Mouse (Mus musculus): ENCODE measurements at regions not wholly inside any gene's neighbourhood (a gene's known extent, or its start where the extent isn't known, plus 50 kb on each side); places are given as distances from the start of the nearest gene placed in this dataset.

DNA sequence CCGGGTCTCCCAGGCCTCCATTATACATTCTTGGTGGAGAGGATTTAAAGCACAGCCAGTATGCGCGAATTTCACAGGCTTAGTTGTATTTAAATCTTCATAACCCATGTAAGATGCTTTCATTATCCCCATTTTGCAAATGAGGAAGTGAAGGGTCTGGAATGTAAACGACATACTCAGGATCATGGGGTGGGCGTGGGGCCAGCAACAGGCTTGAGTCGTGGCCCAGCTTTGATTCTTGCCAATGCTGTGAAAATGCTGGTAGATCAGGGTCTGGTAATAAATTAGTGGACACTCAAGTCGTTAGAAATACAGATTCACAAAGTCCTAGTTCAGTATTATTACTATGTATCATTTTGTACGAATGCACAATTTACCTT is 367.2 kb upstream of the Smim15 start:
- Histone ChIP-seq H3K27ac (ENCODE audit: insufficient read depth, low read depth, low read length) (no peak overlapping the region), H3K4me1 (ENCODE audit: control insufficient read depth, insufficient read depth, low read length) (peaks cover 9% of the 10 kb centered on the region; the same call in 1 of the 2 replicates), H3K4me3 (ENCODE audit: insufficient read depth, low read depth, low read length) (no peak overlapping the region)
- TF ChIP-seq CTCF (IDR thresholded peaks at IDR 0.05; ENCODE audit: insufficient read depth, low read depth, low read length) (no peak), POLR2A (IDR thresholded peaks at IDR 0.05; ENCODE audit: insufficient read depth, low read depth, low read length) (no peak)
- WGBS: 67% methylated on average over 8 of the region's 8 CpGs

DNA sequence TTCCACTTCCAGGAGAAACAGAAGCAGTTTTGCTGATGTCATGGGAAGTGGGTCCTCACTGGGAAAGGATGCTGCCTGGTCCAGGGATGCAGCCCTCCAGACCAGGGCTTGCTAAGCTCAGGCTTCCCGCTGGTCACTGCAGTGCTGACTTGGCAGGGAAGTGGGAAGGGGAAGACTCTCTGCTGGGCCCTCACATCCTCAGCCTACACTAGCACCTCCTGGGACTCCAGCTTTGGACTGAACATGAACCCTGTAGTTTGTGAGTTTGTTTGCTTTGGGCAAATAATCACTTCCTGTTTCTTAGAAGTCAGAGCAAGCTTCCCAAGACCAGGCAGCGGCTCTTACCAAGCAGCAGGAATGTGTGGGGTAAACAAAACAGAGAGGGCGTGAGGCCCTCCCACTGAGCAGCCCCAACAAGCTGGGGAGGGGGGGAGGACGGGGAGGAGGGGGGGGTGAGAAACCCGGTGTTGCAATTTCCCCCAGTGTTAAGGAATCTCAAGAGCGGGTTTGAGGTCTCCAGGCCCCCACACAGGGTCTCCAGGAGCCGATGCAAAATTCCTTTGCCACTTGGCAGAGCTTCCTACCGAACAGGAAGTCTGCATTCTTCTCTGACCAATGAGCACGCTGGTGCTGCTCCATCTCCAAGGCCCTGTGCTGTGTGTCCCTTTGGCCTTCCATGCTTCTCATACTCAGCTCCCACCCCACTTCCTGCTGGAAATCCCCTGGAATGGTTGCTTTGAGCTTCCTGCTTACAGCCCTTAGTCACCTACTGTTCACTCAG is 367.7 kb upstream of the Smim15 start:
- Histone ChIP-seq H3K27ac (ENCODE audit: insufficient read depth, low read depth, low read length) (no peak overlapping the region), H3K4me1 (ENCODE audit: control insufficient read depth, insufficient read depth, low read length) (peaks cover 9% of the 10 kb centered on the region; the same call in 1 of the 2 replicates), H3K4me3 (ENCODE audit: insufficient read depth, low read depth, low read length) (no peak overlapping the region)
- WGBS: 38% methylated on average over 9 of the region's 9 CpGs
- TF ChIP-seq POLR2A (IDR thresholded peaks at IDR 0.05; ENCODE audit: insufficient read depth, low read depth, low read length) (no peak), CTCF (IDR thresholded peaks at IDR 0.05; ENCODE audit: insufficient read depth, low read depth, low read length) (no peak)

DNA sequence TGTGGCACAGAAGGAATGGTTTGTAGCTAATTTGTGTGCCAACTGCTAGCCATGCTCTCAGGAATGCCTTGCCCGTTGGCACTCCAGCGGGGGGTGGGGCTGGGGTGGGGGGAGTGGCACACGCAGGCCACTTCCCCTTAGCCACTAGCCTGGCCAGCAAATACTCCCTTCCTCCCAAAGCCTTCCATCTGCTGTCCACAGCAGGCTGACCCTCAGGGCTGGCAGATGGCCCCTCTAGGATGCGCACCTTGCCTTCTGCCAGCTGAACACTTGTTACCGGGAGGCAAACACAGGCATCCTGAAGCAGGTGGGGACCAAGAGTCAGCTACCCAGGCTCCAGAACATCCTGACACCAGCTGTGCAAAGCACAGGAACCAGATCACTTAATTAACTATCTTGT is 372.1 kb upstream of the Smim15 start:
- WGBS: 82% methylated on average over 5 of the region's 5 CpGs
- H3K4me3 ChIP-seq (ENCODE audit: insufficient read depth, low read depth, low read length): no peak overlapping the region
- H3K27ac ChIP-seq (ENCODE audit: insufficient read depth, low read depth, low read length): no peak overlapping the region
- H3K4me1 ChIP-seq (ENCODE audit: control insufficient read depth, insufficient read depth, low read length): peaks cover 9% of the 10 kb centered on the region; the same call in 1 of the 2 replicates
- TF ChIP-seq CTCF (IDR thresholded peaks at IDR 0.05; ENCODE audit: insufficient read depth, low read depth, low read length) (no peak), POLR2A (IDR thresholded peaks at IDR 0.05; ENCODE audit: insufficient read depth, low read depth, low read length) (no peak)

GRCm38 (mm10) chr13:107668509-107668908 is 375.7 kb upstream of the Smim15 start:
- H3K4me1 ChIP-seq (ENCODE audit: control insufficient read depth, insufficient read depth, low read length): no peaks in the 10 kb centered on the region
- 89% methylated on average over 4 of the region's 5 CpGs for WGBS
- no peak overlapping the region for H3K4me3 ChIP-seq (ENCODE audit: insufficient read depth, low read depth, low read length)
- TF ChIP-seq CTCF (IDR thresholded peaks at IDR 0.05; ENCODE audit: insufficient read depth, low read depth, low read length) (no peak), POLR2A (IDR thresholded peaks at IDR 0.05; ENCODE audit: insufficient read depth, low read depth, low read length) (no peak)
- no peak overlapping the region for H3K27ac ChIP-seq (ENCODE audit: insufficient read depth, low read depth, low read length)

- TF ChIP-seq POLR2A (IDR thresholded peaks at IDR 0.05; ENCODE audit: insufficient read depth, low read depth, low read length): no peak
- no peak for TF ChIP-seq CTCF (IDR thresholded peaks at IDR 0.05; ENCODE audit: insufficient read depth, low read depth, low read length)
- 86% methylated on average over 6 of the region's 6 CpGs for WGBS
Observed at GRCm38 (mm10) chr13:107665775-107666174, 378.5 kb upstream of the Smim15 start.

GRCm38 (mm10) chr13:107664197-107664596 is 380.0 kb upstream of the Smim15 start:
- whole genome bisulfite sequencing: 78% methylated on average over 8 of the region's 8 CpGs
- H3K4me1 ChIP-seq (ENCODE audit: control insufficient read depth, insufficient read depth, low read length): peaks cover 2% of the 10 kb centered on the region; the same call in 1 of the 2 replicates
- H3K27ac ChIP-seq (ENCODE audit: insufficient read depth, low read depth, low read length): no peak overlapping the region
- TF ChIP-seq CTCF (IDR thresholded peaks at IDR 0.05; ENCODE audit: insufficient read depth, low read depth, low read length) (no peak), POLR2A (IDR thresholded peaks at IDR 0.05; ENCODE audit: insufficient read depth, low read depth, low read length) (no peak)
- no peak overlapping the region for H3K4me3 ChIP-seq (ENCODE audit: insufficient read depth, low read depth, low read length)

More at GRCm38 (mm10) chr13:107665775-107666174, 378.5 kb upstream of the Smim15 start:
- peaks cover 2% of the 10 kb centered on the region; the same call in 1 of the 2 replicates for H3K4me1 ChIP-seq (ENCODE audit: control insufficient read depth, insufficient read depth, low read length)
- no peak overlapping the region for H3K4me3 ChIP-seq (ENCODE audit: insufficient read depth, low read depth, low read length)
- no peak overlapping the region for H3K27ac ChIP-seq (ENCODE audit: insufficient read depth, low read depth, low read length)

GRCm38 (mm10) chr13:107663745-107664144 is 380.5 kb upstream of the Smim15 start:
- peaks cover 2% of the 10 kb centered on the region; the same call in 1 of the 2 replicates for H3K4me1 ChIP-seq (ENCODE audit: control insufficient read depth, insufficient read depth, low read length)
- TF ChIP-seq CTCF (IDR thresholded peaks at IDR 0.05; ENCODE audit: insufficient read depth, low read depth, low read length) (no peak), POLR2A (IDR thresholded peaks at IDR 0.05; ENCODE audit: insufficient read depth, low read depth, low read length) (no peak)
- no peak overlapping the region for H3K27ac ChIP-seq (ENCODE audit: insufficient read depth, low read depth, low read length)
- 69% methylated on average over 12 of the region's 12 CpGs for WGBS
- no peak overlapping the region for H3K4me3 ChIP-seq (ENCODE audit: insufficient read depth, low read depth, low read length)

GRCm38 (mm10) chr13:107661414-107661813 is 382.8 kb upstream of the Smim15 start:
- Histone ChIP-seq H3K4me3 (ENCODE audit: insufficient read depth, low read depth, low read length) (no peak overlapping the region), H3K4me1 (ENCODE audit: control insufficient read depth, insufficient read depth, low read length) (peaks cover 2% of the 10 kb centered on the region; the same call in 1 of the 2 replicates), H3K27ac (ENCODE audit: insufficient read depth, low read depth, low read length) (no peak overlapping the region)
- TF ChIP-seq POLR2A (IDR thresholded peaks at IDR 0.05; ENCODE audit: insufficient read depth, low read depth, low read length) (no peak), CTCF (IDR thresholded peaks at IDR 0.05; ENCODE audit: insufficient read depth, low read depth, low read length) (no peak)
- WGBS: 33% methylated on average over 5 of the region's 5 CpGs

DNA sequence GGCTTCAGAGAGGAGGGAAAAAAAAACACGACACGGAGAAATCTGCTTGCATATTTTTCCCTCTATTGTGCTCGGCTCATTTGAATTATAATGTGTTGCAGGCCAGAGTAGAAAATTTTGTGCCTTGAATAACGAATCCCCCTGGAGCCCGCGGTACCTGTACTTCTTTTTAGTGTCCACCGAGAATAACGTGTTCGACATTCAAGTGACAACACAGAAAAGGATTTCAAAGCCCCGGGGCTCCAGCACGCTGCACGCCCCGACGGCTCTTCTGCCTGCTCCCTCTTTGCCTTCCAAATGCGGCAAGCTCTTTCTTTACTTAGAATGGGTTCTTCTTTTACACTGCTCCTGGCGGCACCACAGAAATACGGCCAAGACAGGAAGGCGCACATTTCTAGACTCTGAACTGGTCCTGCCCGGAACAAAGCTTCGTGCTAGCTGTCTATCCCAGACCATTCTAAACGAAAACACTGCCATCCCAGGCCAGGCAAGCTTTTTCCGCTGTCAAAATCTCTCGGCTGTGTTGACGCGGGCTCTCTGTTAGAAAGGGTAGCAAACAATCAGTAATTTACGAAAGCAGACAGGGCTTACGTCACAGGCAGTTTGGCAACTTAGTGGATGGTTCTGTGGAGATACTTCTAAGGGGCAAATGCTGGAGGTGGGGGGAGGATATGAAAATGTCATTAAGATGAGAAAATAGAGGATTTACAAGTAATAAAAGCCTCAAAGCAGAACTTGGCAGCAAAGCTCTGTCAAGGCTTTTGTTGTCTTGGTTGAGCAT is 398.2 kb upstream of the Smim15 start:
- Histone ChIP-seq H3K4me1 (ENCODE audit: control insufficient read depth, insufficient read depth, low read length) (peaks cover 14% of the 10 kb centered on the region), H3K4me3 (ENCODE audit: insufficient read depth, low read depth, low read length) (peak overlapping the region; percentile 23), H3K27ac (ENCODE audit: insufficient read depth, low read depth, low read length) (peak overlapping the region; percentile 73)
- no peak for TF ChIP-seq CTCF (IDR thresholded peaks at IDR 0.05; ENCODE audit: insufficient read depth, low read depth, low read length)
- TF ChIP-seq POLR2A (IDR thresholded peaks at IDR 0.05; ENCODE audit: insufficient read depth, low read depth, low read length): 0 out of 2 replicates have a peak, but pooled peaks have one; percentile 19
- 11% methylated on average over 27 of the region's 27 CpGs for WGBS
